Mouse (Mus musculus) stomach, postnatal 0 days (tissue): ENCODE measurements at regions not wholly inside any gene's neighbourhood (a gene's known extent, or its start where the extent isn't known, plus 50 kb on each side); places are given as distances from the start of the nearest gene placed in this dataset.

Experiments used
- ATAC-seq: fragments of 200-750 bp; cut with Nextera tagmentation; 2 replicates; pipeline ENCODE4 v1.8.0; 2017; ENCODE audit not compliant: low FRiP score, low TSS enrichment
- DNase-seq: peaks from one replicate; pipeline ENCODE4 v3.0.0-alpha.2; 2016; ENCODE audit warnings: low spot score
- H3K27ac ChIP-seq: fragments of 300-500 bp; sonication (generic); replicated peaks from 2 replicates; pipeline ENCODE4 v1.5.1; 2014; ENCODE audit warnings: mild to moderate bottlenecking, control low read depth
- H3K27me3 ChIP-seq: fragments of 300-500 bp; sonication (generic); 2 replicates; pipeline ENCODE4 v1.6.1; 2014; ENCODE audit warnings: low read length; ENCODE audit not compliant: control insufficient read depth, insufficient read depth
- H3K36me3 ChIP-seq: fragments of 300-500 bp; sonication (generic); 2 replicates; pipeline ENCODE4 v1.6.1; 2014; ENCODE audit warnings: low read length, mixed read lengths; ENCODE audit not compliant: control insufficient read depth, insufficient read depth
- H3K4me1 ChIP-seq: fragments of 300-500 bp; sonication (generic); replicated peaks from 2 replicates; pipeline ENCODE4 v1.6.1; 2014; ENCODE audit warnings: antibody characterized with exemption; ENCODE audit not compliant: control insufficient read depth, insufficient read depth
- H3K4me2 ChIP-seq: fragments of 300-500 bp; sonication (generic); replicated peaks from 2 replicates; pipeline ENCODE4 v1.6.1; 2014; ENCODE audit warnings: low read depth, mild to moderate bottlenecking, control low read depth, moderate library complexity
- H3K4me3 ChIP-seq: fragments of 300-500 bp; sonication (generic); 2 replicates; pipeline ENCODE4 v1.5.1; 2014; ENCODE audit warnings: low read depth, low read length, control low read depth
- H3K9ac ChIP-seq: fragments of 300-500 bp; sonication (generic); 2 replicates; pipeline ENCODE4 v1.6.1; 2014; ENCODE audit warnings: mild to moderate bottlenecking, low read length, control low read depth, mixed read lengths
- H3K9me3 ChIP-seq: fragments of 300-500 bp; sonication (generic); 2 replicates; pipeline ENCODE4 v1.6.1; 2016; ENCODE audit warnings: low read length; ENCODE audit not compliant: control insufficient read depth
- CTCF ChIP-seq: IDR thresholded peaks from 2 replicates; pipeline ENCODE4 v1.5.1; 2016; ENCODE audit warnings: antibody characterized with exemption, low read depth, mild to moderate bottlenecking, moderate library complexity
- EP300 ChIP-seq: optimal IDR thresholded peaks from 2 replicates; pipeline ENCODE3; 2016; ENCODE audit warnings: antibody characterized with exemption
- WGBS: fragments of 180-500 bp; shearing (Covaris S2); extraction: QIAGEN DNeasy Blood & Tissue Kit; methylation state at CpG from one replicate; pipeline ENCODE4 v1.1.7; 2014; 5-methylcytosine and 5-hydroxymethylcytosine counted together

GRCm38 (mm10) chr4:106255959-106256609 is 59.9 kb upstream of the Usp24 start:
- no peaks in the 10 kb centered on the region for H3K27me3 ChIP-seq
- no peak overlapping the region for H3K27ac ChIP-seq
- no peak for TF ChIP-seq EP300
- no peak for TF ChIP-seq CTCF
- no peak overlapping the region for H3K4me2 ChIP-seq
- H3K9ac ChIP-seq = no peak overlapping the region
- peaks cover 2% of the 10 kb centered on the region; the same call in 1 of the 2 replicates for H3K4me1 ChIP-seq
- no peaks in the 10 kb centered on the region for H3K9me3 ChIP-seq
- no peak overlapping the region for H3K4me3 ChIP-seq
- no peaks in the 10 kb centered on the region for H3K36me3 ChIP-seq
- no peak for DNase-seq
- no peak for ATAC-seq

GRCm38 (mm10) chr4:106261404-106261803 is 54.6 kb upstream of the Usp24 start:
- ATAC-seq (no peak), DNase-seq (no peak)
- Histone ChIP-seq H3K27me3 (no peaks in the 10 kb centered on the region), H3K9me3 (no peaks in the 10 kb centered on the region), H3K4me2 (no peak overlapping the region), H3K4me3 (no peak overlapping the region), H3K4me1 (peaks cover 2% of the 10 kb centered on the region; the same call in 1 of the 2 replicates), H3K9ac (no peak overlapping the region), H3K36me3 (no peaks in the 10 kb centered on the region), H3K27ac (no peak overlapping the region)
- WGBS = 74% methylated on average over 3 of the region's 3 CpGs
- TF ChIP-seq CTCF (no peak), EP300 (no peak)

GRCm38 (mm10) chr4:106261901-106262560 is 54.0 kb upstream of the Usp24 start:
- 72% methylated on average over 3 of the region's 3 CpGs for WGBS
- H3K27ac ChIP-seq = no peak overlapping the region
- ATAC-seq = no peak

DNA sequence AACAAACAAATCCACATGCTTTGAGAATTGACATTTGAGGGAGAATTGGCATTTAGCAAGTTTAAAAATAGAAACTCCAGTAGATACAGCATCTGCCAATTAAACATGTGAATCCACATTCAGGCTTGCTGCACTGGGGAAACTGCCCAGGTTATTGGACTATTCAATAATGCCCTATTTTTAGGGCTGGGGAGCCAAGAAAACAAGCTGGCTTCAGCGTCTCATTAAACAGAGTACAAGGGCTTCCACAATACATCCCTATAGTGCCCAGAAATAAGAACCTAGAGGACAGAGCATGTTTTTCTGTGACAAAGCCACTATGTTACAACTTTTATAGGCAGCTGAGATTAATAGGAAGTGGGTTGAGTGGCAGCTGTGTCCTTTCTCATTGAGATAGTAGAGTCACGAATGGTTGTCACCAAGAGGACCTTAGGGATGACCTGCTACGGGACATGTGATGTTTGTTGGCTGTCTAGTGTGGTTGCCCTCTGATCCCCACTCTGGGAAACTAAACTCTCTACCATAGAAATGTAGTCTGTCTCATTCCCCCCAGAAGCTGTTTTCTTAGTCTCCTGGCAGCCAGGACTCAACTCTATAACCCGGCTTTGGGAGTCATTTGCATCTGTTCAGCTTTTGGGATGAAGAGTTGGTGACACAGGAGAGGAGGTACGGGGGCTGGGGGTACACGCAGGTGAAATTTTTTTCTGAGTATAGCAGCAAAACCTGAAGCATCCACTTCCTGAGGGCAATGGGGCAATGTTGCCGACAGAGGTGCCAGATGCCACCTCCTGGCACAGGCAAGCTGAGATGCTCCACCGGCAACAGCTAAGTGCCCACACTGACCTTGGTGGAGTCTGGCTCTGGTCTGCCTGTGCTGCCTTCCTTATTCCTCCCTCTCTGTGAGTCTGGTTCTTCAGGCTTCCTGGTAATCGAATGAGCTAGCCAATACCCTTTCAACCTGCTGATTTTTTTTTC is 53.0 kb upstream of the Usp24 start:
- Histone ChIP-seq H3K36me3 (no peaks in the 10 kb centered on the region), H3K27ac (no peak overlapping the region), H3K9me3 (no peaks in the 10 kb centered on the region), H3K4me3 (no peak overlapping the region), H3K9ac (no peak overlapping the region), H3K27me3 (no peaks in the 10 kb centered on the region), H3K4me1 (no peaks in the 10 kb centered on the region), H3K4me2 (no peak overlapping the region)
- 73% methylated on average over 9 of the region's 9 CpGs for WGBS
- ATAC-seq (no peak), DNase-seq (no peak)
- TF ChIP-seq EP300 (no peak), CTCF (no peak)

More at GRCm38 (mm10) chr4:106261901-106262560, 54.0 kb upstream of the Usp24 start:
- no peak for DNase-seq
- H3K4me2 ChIP-seq = no peak overlapping the region
- no peak overlapping the region for H3K9ac ChIP-seq
- no peaks in the 10 kb centered on the region for H3K36me3 ChIP-seq
- TF ChIP-seq EP300 (no peak), CTCF (no peak)
- H3K4me1 ChIP-seq = no peaks in the 10 kb centered on the region
- no peaks in the 10 kb centered on the region for H3K27me3 ChIP-seq
- no peaks in the 10 kb centered on the region for H3K9me3 ChIP-seq
- H3K4me3 ChIP-seq = no peak overlapping the region
